Mouse (Mus musculus): ENCODE results near the gene Smyd4. TPM values are rescaled to one million over a fixed set of nuclear protein-coding genes. Genes with fewer than 3 reads are reported as not detected.
A peak's percentile ranks its signal among the peaks of the same experiment; 100 is the strongest.

Gene Smyd4
- polyA plus RNA-seq, 1 experiment from 2014 or later, result 12.0 TPM

DNA sequence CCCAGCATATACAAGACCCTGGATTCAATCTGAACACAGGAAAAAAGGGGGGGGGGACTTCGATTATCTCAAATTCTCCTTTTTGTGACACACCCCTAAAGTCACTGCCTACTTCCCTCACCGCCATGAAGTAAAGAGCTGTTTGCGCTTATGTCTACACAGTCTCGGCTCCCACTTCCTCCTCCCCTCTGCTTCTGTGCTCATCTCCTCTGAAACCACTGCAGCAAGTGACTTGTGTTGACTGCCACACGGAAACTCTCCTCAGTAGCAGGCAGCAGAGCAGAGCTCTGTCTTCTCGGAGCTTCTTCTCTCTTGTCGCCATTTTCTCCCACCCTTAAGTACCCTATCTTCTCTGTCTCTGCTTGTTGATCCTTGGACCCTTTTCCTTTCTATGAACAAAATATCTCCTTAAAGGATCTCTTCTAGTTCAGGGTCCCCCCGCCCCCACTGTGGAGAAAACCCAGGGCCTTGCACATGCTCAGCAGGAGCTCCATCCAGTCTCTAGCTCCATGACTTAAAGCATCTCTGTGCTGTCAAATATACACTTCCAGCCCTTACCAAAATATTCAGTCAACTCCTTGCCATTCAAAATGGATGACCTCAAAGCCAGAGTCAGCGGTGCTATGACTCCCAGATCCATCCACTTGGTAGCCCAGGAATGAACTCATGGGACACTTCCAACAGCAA lies 80.9 kb downstream of the Smyd4 start:
- no peaks in the 10 kb centered on the region for H3K9me3 ChIP-seq (ENCODE audit: control insufficient read depth, low read length)
- WGBS, result 90% methylated on average over 9 of the region's 9 CpGs
- H3K4me1 ChIP-seq (ENCODE audit: control insufficient read depth, insufficient read depth, low read length), result no peaks in the 10 kb centered on the region
- no peak overlapping the region for H3K9ac ChIP-seq (replicated peaks; ENCODE audit: low read length)
- DNase-seq (no peak), ATAC-seq (ENCODE audit: low FRiP score, low TSS enrichment) (no peak)
- no peaks in the 10 kb centered on the region for H3K27me3 ChIP-seq (ENCODE audit: control insufficient read depth, insufficient read depth, low read length)
- H3K4me2 ChIP-seq (ENCODE audit: low read length), result no peak overlapping the region
- H3K4me3 ChIP-seq (replicated peaks; ENCODE audit: low read depth, low read length), result no peak overlapping the region
- no peak overlapping the region for H3K27ac ChIP-seq (replicated peaks; ENCODE audit: low read depth, low read length)
- H3K36me3 ChIP-seq (ENCODE audit: control insufficient read depth, insufficient read depth, low read length), result no peaks in the 10 kb centered on the region

DNA sequence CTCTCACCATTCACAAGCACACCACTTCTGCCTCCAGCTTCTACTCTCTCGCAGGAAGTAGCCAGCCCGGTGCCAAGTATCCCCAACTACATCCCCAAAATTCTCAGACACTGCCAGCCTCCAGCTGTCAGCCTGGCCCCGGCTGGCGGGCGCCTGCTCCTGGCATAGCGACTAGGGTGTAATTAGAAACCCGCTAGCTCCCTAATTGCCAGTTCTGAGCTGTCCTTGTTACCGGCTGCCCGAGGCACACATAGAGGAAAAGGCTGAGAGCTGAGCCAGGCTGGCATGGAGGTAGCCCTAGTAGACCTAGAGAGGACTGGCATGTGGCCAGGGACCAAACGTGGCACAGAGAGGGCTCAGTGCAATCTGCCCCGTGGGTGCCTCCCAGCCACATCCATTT lies 83.1 kb downstream of the Smyd4 start:
- no peak for ATAC-seq (ENCODE audit: low FRiP score, low TSS enrichment)
- H3K4me1 ChIP-seq (ENCODE audit: control insufficient read depth, insufficient read depth, low read length), result no peaks in the 10 kb centered on the region
- no peaks in the 10 kb centered on the region for H3K27me3 ChIP-seq (ENCODE audit: control insufficient read depth, insufficient read depth, low read length)
- H3K4me2 ChIP-seq (ENCODE audit: low read length), result no peak overlapping the region
- no peak overlapping the region for H3K9ac ChIP-seq (replicated peaks; ENCODE audit: low read length)
- no peaks in the 10 kb centered on the region for H3K36me3 ChIP-seq (ENCODE audit: control insufficient read depth, insufficient read depth, low read length)
- H3K4me3 ChIP-seq (replicated peaks; ENCODE audit: low read depth, low read length), result no peak overlapping the region
- no peak overlapping the region for H3K27ac ChIP-seq (replicated peaks; ENCODE audit: low read depth, low read length)
- peak; percentile 32 for DNase-seq
- no peaks in the 10 kb centered on the region for H3K9me3 ChIP-seq (ENCODE audit: control insufficient read depth, low read length)
- WGBS, result 82% methylated on average over 11 of the region's 11 CpGs

DNA sequence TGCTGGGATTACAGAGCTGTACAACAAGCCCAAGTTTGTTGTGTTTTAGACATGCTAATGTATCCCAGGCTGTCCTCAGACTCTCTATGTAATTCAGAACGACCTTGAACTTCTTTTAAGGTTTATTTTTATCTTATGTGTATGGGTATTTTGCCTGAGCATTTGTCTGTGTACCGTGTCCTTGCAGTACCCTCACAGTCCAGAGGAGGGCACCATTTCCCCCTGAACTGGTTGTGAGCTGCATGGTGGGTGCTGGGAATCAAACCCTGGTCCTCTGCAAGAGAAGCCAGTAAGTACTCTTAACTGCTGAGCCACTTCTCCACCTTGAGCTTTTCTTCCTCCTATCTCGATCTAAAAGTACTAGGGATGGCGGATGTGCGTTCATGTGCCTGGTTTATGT lies 85.9 kb downstream of the Smyd4 start:
- Histone ChIP-seq H3K9me3 (ENCODE audit: control insufficient read depth, low read length) (no peaks in the 10 kb centered on the region), H3K4me1 (ENCODE audit: control insufficient read depth, insufficient read depth, low read length) (no peaks in the 10 kb centered on the region), H3K27me3 (ENCODE audit: control insufficient read depth, insufficient read depth, low read length) (no peaks in the 10 kb centered on the region), H3K4me2 (ENCODE audit: low read length) (no peak overlapping the region), H3K36me3 (ENCODE audit: control insufficient read depth, insufficient read depth, low read length) (no peaks in the 10 kb centered on the region), H3K9ac (replicated peaks; ENCODE audit: low read length) (no peak overlapping the region), H3K4me3 (replicated peaks; ENCODE audit: low read depth, low read length) (no peak overlapping the region), H3K27ac (replicated peaks; ENCODE audit: low read depth, low read length) (no peak overlapping the region)
- DNase-seq, result no peak
- 86% methylated on average over 5 of the region's 5 CpGs for WGBS
- ATAC-seq (ENCODE audit: low FRiP score, low TSS enrichment), result no peak

DNA sequence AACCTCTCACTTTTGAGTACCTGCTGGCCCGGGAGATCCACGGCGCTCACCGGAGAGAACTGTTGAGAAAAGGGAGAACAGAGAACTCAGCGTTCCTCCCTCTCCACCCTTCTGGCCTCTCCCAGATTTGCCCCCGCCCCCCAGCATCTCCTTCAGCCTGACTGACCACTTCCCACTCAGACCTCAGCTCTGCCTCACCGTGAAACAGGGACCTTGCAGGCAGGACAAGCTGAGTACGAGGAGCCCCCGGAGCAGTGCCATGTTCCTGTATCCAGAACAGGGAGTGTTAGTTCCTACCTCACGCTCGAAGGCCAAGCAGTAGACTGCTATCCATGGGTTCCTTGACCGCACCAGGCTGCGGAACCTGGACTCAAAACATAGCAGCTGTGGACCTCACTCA lies 90.0 kb downstream of the Smyd4 start:
- WGBS, result 86% methylated on average over 13 of the region's 13 CpGs
- DNase-seq, result no peak
- Histone ChIP-seq H3K9me3 (ENCODE audit: control insufficient read depth, low read length) (no peaks in the 10 kb centered on the region), H3K27ac (replicated peaks; ENCODE audit: low read depth, low read length) (no peak overlapping the region), H3K4me1 (ENCODE audit: control insufficient read depth, insufficient read depth, low read length) (no peaks in the 10 kb centered on the region), H3K4me2 (ENCODE audit: low read length) (no peak overlapping the region), H3K4me3 (replicated peaks; ENCODE audit: low read depth, low read length) (no peak overlapping the region), H3K36me3 (ENCODE audit: control insufficient read depth, insufficient read depth, low read length) (peaks cover 15% of the 10 kb centered on the region), H3K9ac (replicated peaks; ENCODE audit: low read length) (no peak overlapping the region), H3K27me3 (ENCODE audit: control insufficient read depth, insufficient read depth, low read length) (no peaks in the 10 kb centered on the region)
- ATAC-seq (ENCODE audit: low FRiP score, low TSS enrichment), result no peak

DNA sequence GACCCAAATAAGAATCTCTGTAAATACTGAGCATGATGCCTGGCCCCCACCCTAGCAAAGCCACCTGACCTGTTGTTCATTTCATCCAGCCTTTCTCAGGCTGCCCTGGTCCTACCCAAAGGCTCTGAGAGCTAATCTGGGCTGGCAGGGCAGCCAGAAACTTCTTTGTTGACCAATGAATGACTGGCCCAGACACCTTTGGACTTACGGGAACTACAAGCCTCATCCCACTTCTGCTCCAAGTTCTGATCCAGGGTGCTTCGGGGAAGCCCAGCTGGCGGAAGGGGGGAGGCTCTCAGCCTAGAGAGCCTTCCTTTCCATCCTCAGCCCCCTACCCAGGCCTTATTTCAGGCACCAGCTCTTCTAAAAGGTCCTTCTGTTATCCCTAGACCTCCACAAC lies 90.6 kb downstream of the Smyd4 start:
- Histone ChIP-seq H3K4me2 (ENCODE audit: low read length) (no peak overlapping the region), H3K4me1 (ENCODE audit: control insufficient read depth, insufficient read depth, low read length) (no peaks in the 10 kb centered on the region), H3K27me3 (ENCODE audit: control insufficient read depth, insufficient read depth, low read length) (no peaks in the 10 kb centered on the region), H3K27ac (replicated peaks; ENCODE audit: low read depth, low read length) (no peak overlapping the region), H3K9ac (replicated peaks; ENCODE audit: low read length) (no peak overlapping the region), H3K9me3 (ENCODE audit: control insufficient read depth, low read length) (no peaks in the 10 kb centered on the region), H3K36me3 (ENCODE audit: control insufficient read depth, insufficient read depth, low read length) (peaks cover 21% of the 10 kb centered on the region), H3K4me3 (replicated peaks; ENCODE audit: low read depth, low read length) (no peak overlapping the region)
- DNase-seq (no peak), ATAC-seq (ENCODE audit: low FRiP score, low TSS enrichment) (no peak)
- 89% methylated on average over 3 of the region's 3 CpGs for WGBS

DNA sequence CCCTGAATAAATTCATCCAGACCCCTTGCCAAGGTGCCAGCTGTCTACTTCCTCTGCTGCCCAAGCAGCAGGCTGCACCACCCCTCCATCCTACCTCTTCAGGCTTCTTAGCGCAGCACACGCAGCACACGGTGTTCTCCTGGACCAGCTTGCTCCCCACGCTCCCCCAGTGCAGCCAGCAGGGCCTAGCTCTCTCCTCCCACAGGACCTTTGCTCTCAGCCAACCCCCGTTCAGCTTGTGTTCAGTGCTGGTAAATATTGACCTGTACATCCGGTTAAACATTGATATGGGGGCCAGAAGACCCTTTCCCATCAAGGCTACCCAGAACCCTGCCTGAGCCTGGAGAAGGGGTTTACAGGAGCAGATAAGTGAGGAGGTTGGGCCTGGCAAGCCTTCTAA lies 91.1 kb downstream of the Smyd4 start, which contains the start of gene Serpinf2:
TSS of gene Serpinf2 (minus strand) at position 229 of the 400 bp plus-strand sequence.
- Histone ChIP-seq H3K4me1 (ENCODE audit: control insufficient read depth, insufficient read depth, low read length) (no peaks in the 10 kb centered on the region), H3K27me3 (ENCODE audit: control insufficient read depth, insufficient read depth, low read length) (no peaks in the 10 kb centered on the region)
- WGBS, result 87% methylated on average over 6 of the region's 6 CpGs

DNA sequence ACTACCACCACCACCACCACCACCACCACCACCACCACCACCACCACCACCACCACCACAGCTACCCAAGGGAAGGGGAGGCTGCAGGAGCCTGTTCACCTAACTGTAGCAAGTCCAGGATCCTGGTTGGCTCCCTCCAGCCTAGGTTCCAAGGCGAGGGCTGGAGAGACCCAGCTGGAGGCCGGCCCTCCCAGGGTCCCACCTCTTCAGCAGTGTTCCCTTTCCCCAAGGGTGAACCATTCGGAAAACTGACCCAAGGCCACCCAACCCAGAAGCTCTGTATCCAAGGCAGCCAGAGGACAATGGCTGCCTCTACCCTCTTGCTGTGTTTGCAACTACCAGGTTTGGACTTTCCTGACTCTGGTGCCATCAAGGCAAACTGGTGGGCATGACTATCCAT lies 91.7 kb downstream of the Smyd4 start:
- Histone ChIP-seq H3K27me3 (ENCODE audit: control insufficient read depth, insufficient read depth, low read length) (no peaks in the 10 kb centered on the region), H3K4me3 (replicated peaks; ENCODE audit: low read depth, low read length) (no peak overlapping the region), H3K27ac (replicated peaks; ENCODE audit: low read depth, low read length) (no peak overlapping the region), H3K36me3 (ENCODE audit: control insufficient read depth, insufficient read depth, low read length) (peaks cover 32% of the 10 kb centered on the region), H3K9ac (replicated peaks; ENCODE audit: low read length) (no peak overlapping the region), H3K9me3 (ENCODE audit: control insufficient read depth, low read length) (no peaks in the 10 kb centered on the region), H3K4me1 (ENCODE audit: control insufficient read depth, insufficient read depth, low read length) (no peaks in the 10 kb centered on the region), H3K4me2 (ENCODE audit: low read length) (no peak overlapping the region)
- 89% methylated on average over 3 of the region's 3 CpGs for WGBS
- ATAC-seq (ENCODE audit: low FRiP score, low TSS enrichment), result no peak
- DNase-seq, result no peak

More for the DNA sequence above, 91.1 kb downstream of the Smyd4 start, which contains the start of gene Serpinf2:
- Histone ChIP-seq H3K4me2 (ENCODE audit: low read length) (no peak within 1 kb of the TSS), H3K4me3 (replicated peaks; ENCODE audit: low read depth, low read length) (no peak within 1 kb of the TSS), H3K9ac (replicated peaks; ENCODE audit: low read length) (no peak within 1 kb of the TSS), H3K9me3 (ENCODE audit: control insufficient read depth, low read length) (no peaks in the 10 kb centered on the region), H3K36me3 (ENCODE audit: control insufficient read depth, insufficient read depth, low read length) (peaks cover 26% of the 10 kb centered on the region), H3K27ac (replicated peaks; ENCODE audit: low read depth, low read length) (no peak within 1 kb of the TSS)
- no peak for ATAC-seq (ENCODE audit: low FRiP score, low TSS enrichment)
- no peak for DNase-seq

DNA sequence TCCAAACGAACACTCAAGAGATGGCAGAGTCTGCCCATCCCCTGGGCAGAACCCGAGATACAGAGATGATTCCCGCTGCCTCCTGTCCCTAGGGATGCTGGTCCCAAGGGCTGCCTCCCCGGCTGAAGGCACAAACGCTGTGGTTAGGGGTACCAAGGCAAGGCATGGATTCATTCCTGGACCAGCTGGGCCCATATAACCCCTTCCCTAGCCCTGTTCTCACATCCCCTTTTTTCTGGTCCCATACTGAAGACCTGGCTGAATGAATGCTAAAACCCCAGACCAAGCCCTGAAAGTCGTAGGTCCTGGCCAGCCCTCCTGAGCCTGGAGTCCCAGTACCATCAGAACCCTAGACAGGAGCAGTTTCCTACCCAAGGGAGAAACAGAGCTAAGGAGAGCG lies 92.8 kb downstream of the Smyd4 start:
- H3K4me3 ChIP-seq (replicated peaks; ENCODE audit: low read depth, low read length), result no peak overlapping the region
- DNase-seq, result no peak
- no peaks in the 10 kb centered on the region for H3K4me1 ChIP-seq (ENCODE audit: control insufficient read depth, insufficient read depth, low read length)
- no peaks in the 10 kb centered on the region for H3K9me3 ChIP-seq (ENCODE audit: control insufficient read depth, low read length)
- WGBS, result 87% methylated on average over 7 of the region's 7 CpGs
- no peak overlapping the region for H3K4me2 ChIP-seq (ENCODE audit: low read length)
- ATAC-seq (ENCODE audit: low FRiP score, low TSS enrichment), result no peak
- no peak overlapping the region for H3K27ac ChIP-seq (replicated peaks; ENCODE audit: low read depth, low read length)
- peaks cover 37% of the 10 kb centered on the region for H3K36me3 ChIP-seq (ENCODE audit: control insufficient read depth, insufficient read depth, low read length)
- no peak overlapping the region for H3K9ac ChIP-seq (replicated peaks; ENCODE audit: low read length)
- no peaks in the 10 kb centered on the region for H3K27me3 ChIP-seq (ENCODE audit: control insufficient read depth, insufficient read depth, low read length)

DNA sequence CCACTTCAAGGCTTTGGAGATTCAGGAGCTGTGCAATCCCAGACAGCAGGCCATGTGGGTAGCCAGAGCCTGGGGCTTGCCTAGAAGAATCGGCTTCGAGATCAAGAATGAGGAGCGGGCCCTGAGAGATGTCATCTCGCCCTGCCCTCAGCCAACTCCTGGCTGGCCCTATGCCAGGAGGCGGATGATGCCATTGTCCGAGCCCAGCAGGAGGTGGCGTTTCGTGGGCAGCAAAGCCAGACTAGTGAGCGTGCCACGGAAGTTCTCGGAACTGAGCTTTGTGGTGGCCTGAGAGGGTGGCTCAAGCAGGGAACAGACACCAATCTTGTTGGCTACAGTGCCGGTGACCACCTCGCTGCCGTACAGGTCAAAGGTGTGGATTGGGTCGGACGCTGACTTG lies 93.4 kb downstream of the Smyd4 start:
- Histone ChIP-seq H3K4me1 (ENCODE audit: control insufficient read depth, insufficient read depth, low read length) (no peaks in the 10 kb centered on the region), H3K36me3 (ENCODE audit: control insufficient read depth, insufficient read depth, low read length) (peaks cover 37% of the 10 kb centered on the region), H3K4me2 (ENCODE audit: low read length) (no peak overlapping the region), H3K9ac (replicated peaks; ENCODE audit: low read length) (no peak overlapping the region), H3K27ac (replicated peaks; ENCODE audit: low read depth, low read length) (no peak overlapping the region), H3K27me3 (ENCODE audit: control insufficient read depth, insufficient read depth, low read length) (no peaks in the 10 kb centered on the region), H3K9me3 (ENCODE audit: control insufficient read depth, low read length) (no peaks in the 10 kb centered on the region), H3K4me3 (replicated peaks; ENCODE audit: low read depth, low read length) (no peak overlapping the region)
- WGBS, result 64% methylated on average over 16 of the region's 16 CpGs
- DNase-seq, result peak; percentile 11
- ATAC-seq (ENCODE audit: low FRiP score, low TSS enrichment), result no peak

All from midbrain, embryonic 14.5 days (tissue).